In genomic region chr7:130016015-130016874, GRCm38 (mm10) we compare ENCODE assay signal across 11 mouse cellular contexts.
DNase-seq lines count a peak whose midpoint lies in the region; ATAC-seq and TF ChIP-seq lines count a peak whose summit lies in the region.
"Had no signal": no experiment of that assay in that cellular context is flagged by ENCODE, and none has a peak within 500 bp of the region (broad histone marks: within the 10 kb centered on the region; RNA-seq: fewer than 3 reads in every experiment).

No protein-coding gene starts in this region.

- no peaks in the 10 kb centered on the region for H3K4me1 ChIP-seq in liver, adult 2 months (ENCODE audit: control insufficient read depth, insufficient read depth, low read length)
- H3K4me1 ChIP-seq in liver, postnatal 0 days (ENCODE audit: insufficient read depth) = no peaks in the 10 kb centered on the region
- peaks cover 45% of the 10 kb centered on the region for H3K4me1 ChIP-seq in heart, embryonic 10.5 days
- peaks cover 39% of the 10 kb centered on the region for H3K4me1 ChIP-seq in limb, embryonic 13.5 days
- H3K4me1 ChIP-seq in stomach, embryonic 16.5 days (ENCODE audit: control insufficient read depth, insufficient read depth, low read length) = peaks cover 28% of the 10 kb centered on the region
- H3K4me1 ChIP-seq: forebrain, embryonic 13.5 days had no signal

- no peak for TF ChIP-seq POLR2A in liver, adult 2 months (IDR thresholded peaks at IDR 0.05; ENCODE audit: extremely low read depth, insufficient read depth, low read length)

- DNase-seq in liver, adult 2 months (ENCODE audit: extremely low read depth, low read depth, low spot score) = peak; percentile 34
- DNase-seq in liver, postnatal 0 days = no peak
- no peak for DNase-seq in heart, embryonic 10.5 days (ENCODE audit: low spot score)
- no peak for DNase-seq in layer of hippocampus, postnatal 25 days (ENCODE audit: extremely low spot score in 1 of 2, low spot score in 1 of 2)
- DNase-seq in adrenal gland, adult 2 months = no peak
- DNase-seq: layer of hippocampus, adult 9-11 months; thymus, adult 2 months had no signal

- peaks cover 2% of the 10 kb centered on the region; the same call in 1 of the 2 replicates for H3K27me3 ChIP-seq in liver, adult 2 months (ENCODE audit: control insufficient read depth, insufficient read depth, low read length)
- no peaks in the 10 kb centered on the region for H3K27me3 ChIP-seq in liver, postnatal 0 days (ENCODE audit: insufficient read depth, low read length)
- H3K27me3 ChIP-seq in heart, embryonic 10.5 days (ENCODE audit: insufficient read depth, poor library complexity, severe bottlenecking) = no peaks in the 10 kb centered on the region
- H3K27me3 ChIP-seq in limb, embryonic 13.5 days = no peaks in the 10 kb centered on the region; the same call in 1 of the 2 replicates
- no peaks in the 10 kb centered on the region for H3K27me3 ChIP-seq in stomach, embryonic 16.5 days (ENCODE audit: control insufficient read depth, insufficient read depth, low read length)

- no peaks in the 10 kb centered on the region for H3K79me2 ChIP-seq in liver, adult 2 months (ENCODE audit: control insufficient read depth, insufficient read depth, low read length)

- 43% methylated on average over 17 of the region's 17 CpGs for WGBS in liver, adult 2 months
- WGBS in liver, postnatal 0 days (ENCODE audit: insufficient replicate concordance) = 65% methylated on average over 17 of the region's 17 CpGs
- WGBS in heart, embryonic 10.5 days = 61% methylated on average over 17 of the region's 17 CpGs
- WGBS in limb, embryonic 13.5 days = 63% methylated on average over 17 of the region's 17 CpGs
- WGBS in stomach, embryonic 16.5 days = 33% methylated on average over 17 of the region's 17 CpGs

- H3K36me3 ChIP-seq in liver, adult 2 months (ENCODE audit: control insufficient read depth, insufficient read depth, low read length) = no peaks in the 10 kb centered on the region
- no peaks in the 10 kb centered on the region for H3K36me3 ChIP-seq in liver, postnatal 0 days (replicated peaks; ENCODE audit: insufficient read depth, low read length)
- H3K36me3 ChIP-seq in heart, embryonic 10.5 days = no peaks in the 10 kb centered on the region
- no peaks in the 10 kb centered on the region for H3K36me3 ChIP-seq in limb, embryonic 13.5 days
- no peaks in the 10 kb centered on the region for H3K36me3 ChIP-seq in stomach, embryonic 16.5 days (ENCODE audit: control insufficient read depth, insufficient read depth, low read length)

- peak overlapping the region; percentile 47; the same call in 1 of the 2 replicates for H3K27ac ChIP-seq in liver, adult 2 months (replicated peaks; ENCODE audit: insufficient read depth, low read depth, low read length)
- no peak overlapping the region for H3K27ac ChIP-seq in liver, postnatal 0 days (ENCODE audit: low read depth)
- H3K27ac ChIP-seq in heart, embryonic 10.5 days = peak overlapping the region; percentile 81
- peak overlapping the region; percentile 55 for H3K27ac ChIP-seq in limb, embryonic 13.5 days
- H3K27ac ChIP-seq in stomach, embryonic 16.5 days (ENCODE audit: low read length) = peak overlapping the region; percentile 93
- H3K27ac ChIP-seq: forebrain, embryonic 13.5 days had no signal

- no peak for TF ChIP-seq EP300 in liver, postnatal 0 days (IDR thresholded peaks at IDR 0.05; ENCODE audit: low read depth)

- H3K4me2 ChIP-seq in liver, postnatal 0 days (ENCODE audit: low read depth, low read length) = no peak overlapping the region
- H3K4me2 ChIP-seq in limb, embryonic 13.5 days (replicated peaks) = no peak overlapping the region
- no peak overlapping the region; the same call in 1 of the 2 replicates for H3K4me2 ChIP-seq in stomach, embryonic 16.5 days (ENCODE audit: low read depth, low read length)
- H3K4me2 ChIP-seq: forebrain, embryonic 13.5 days had no signal

- TF ChIP-seq CTCF in liver, adult 2 months (IDR thresholded peaks at IDR 0.05; ENCODE audit: low read depth, low read length) = no peak
- no peak for TF ChIP-seq CTCF in liver, postnatal 0 days (IDR thresholded peaks at IDR 0.05; ENCODE audit: low read depth)

- no peak overlapping the region for H3K4me3 ChIP-seq in liver, adult 2 months (ENCODE audit: insufficient read depth, low read depth, low read length)
- H3K4me3 ChIP-seq in liver, postnatal 0 days (ENCODE audit: low read depth, low read length) = no peak overlapping the region
- H3K4me3 ChIP-seq in heart, embryonic 10.5 days = no peak overlapping the region
- H3K4me3 ChIP-seq in limb, embryonic 13.5 days = no peak overlapping the region
- H3K4me3 ChIP-seq in stomach, embryonic 16.5 days (replicated peaks; ENCODE audit: low read length) = no peak overlapping the region
- H3K4me3 ChIP-seq: forebrain, embryonic 13.5 days had no signal

- ATAC-seq in liver, postnatal 0 days = no peak
- no peak for ATAC-seq in limb, embryonic 13.5 days (ENCODE audit: low FRiP score, low read depth)
- ATAC-seq in stomach, embryonic 16.5 days (ENCODE audit: insufficient read depth, low FRiP score) = peak; percentile 78
- ATAC-seq in CD4-positive, CD25-positive, alpha-beta regulatory T cell, adult 4 months = no peak
- ATAC-seq: forebrain, embryonic 13.5 days had no signal

- H3K9me3 ChIP-seq in liver, postnatal 0 days (ENCODE audit: low read length) = no peaks in the 10 kb centered on the region
- H3K9me3 ChIP-seq in heart, embryonic 10.5 days = no peaks in the 10 kb centered on the region
- no peaks in the 10 kb centered on the region for H3K9me3 ChIP-seq in limb, embryonic 13.5 days
- no peaks in the 10 kb centered on the region for H3K9me3 ChIP-seq in stomach, embryonic 16.5 days (replicated peaks; ENCODE audit: control insufficient read depth, low read length)
- H3K9me3 ChIP-seq: forebrain, embryonic 13.5 days had no signal

- no peak overlapping the region for H3K9ac ChIP-seq in liver, adult 2 months (ENCODE audit: low read depth, low read length)
- no peak overlapping the region for H3K9ac ChIP-seq in liver, postnatal 0 days (replicated peaks)
- H3K9ac ChIP-seq in limb, embryonic 13.5 days = no peak overlapping the region
- H3K9ac ChIP-seq in stomach, embryonic 16.5 days (ENCODE audit: low read length) = peak overlapping the region; percentile 44; the same call in 1 of the 2 replicates
- H3K9ac ChIP-seq: forebrain, embryonic 13.5 days had no signal
